Mouse (Mus musculus): ENCODE measurements at regions not wholly inside any gene's neighbourhood (a gene's known extent, or its start where the extent isn't known, plus 50 kb on each side); places are given as distances from the start of the nearest gene placed in this dataset.

DNA sequence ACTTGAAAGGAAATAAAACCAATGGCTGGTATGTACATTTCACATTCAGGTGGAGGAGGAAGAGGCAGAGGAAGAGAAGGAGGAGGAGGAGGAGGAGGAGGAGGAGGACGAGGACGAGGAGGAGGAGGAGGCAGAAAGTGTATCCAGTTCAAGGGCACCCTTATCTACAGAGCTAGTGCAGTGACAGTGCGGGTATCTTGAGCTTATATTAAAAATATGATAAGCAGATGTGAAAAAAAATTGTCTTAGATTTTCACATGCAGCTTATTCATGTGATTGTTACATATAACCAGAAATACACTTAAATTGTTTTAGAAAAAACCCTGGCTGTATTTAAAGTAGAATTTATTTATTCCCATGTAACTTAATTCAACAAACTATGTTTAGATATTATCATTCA lies 310.8 kb upstream of the Cdh9 start:
- TF ChIP-seq CTCF (IDR thresholded peaks at IDR 0.05; ENCODE audit: low read depth) = no peak
- TF ChIP-seq EP300 (optimal IDR thresholded peaks at IDR 0.05) = no peak
